Mouse (Mus musculus): ENCODE measurements at regions not wholly inside any gene's neighbourhood (a gene's known extent, or its start where the extent isn't known, plus 50 kb on each side); places are given as distances from the start of the nearest gene placed in this dataset.
A peak's percentile ranks its signal among the peaks of the same experiment; 100 is the strongest.

- TF ChIP-seq CTCF (IDR thresholded peaks at IDR 0.05; ENCODE audit: low read depth) = no peak
- H3K4me2 ChIP-seq (ENCODE audit: low read length) = no peak overlapping the region
- H3K4me3 ChIP-seq (replicated peaks; ENCODE audit: low read depth, low read length) = no peak overlapping the region
- no peaks in the 10 kb centered on the region for H3K27me3 ChIP-seq (ENCODE audit: insufficient read depth, low read length)
- no peaks in the 10 kb centered on the region for H3K4me1 ChIP-seq (replicated peaks; ENCODE audit: insufficient read depth, low read length)
- no peak for ATAC-seq (replicated peaks; ENCODE audit: low FRiP score, low read depth)
- H3K9ac ChIP-seq (ENCODE audit: low read depth, low read length) = no peak overlapping the region
- no peak overlapping the region for H3K27ac ChIP-seq
- no peak for DNase-seq (ENCODE audit: low spot score)
- no peaks in the 10 kb centered on the region for H3K36me3 ChIP-seq (ENCODE audit: insufficient read depth, low read length)
- no peaks in the 10 kb centered on the region for H3K9me3 ChIP-seq (replicated peaks; ENCODE audit: low read length)
Measured at GRCm38 (mm10) chr10:98311403-98311802, 584.8 kb upstream of the C030005K15Rik start.

- Histone ChIP-seq H3K4me3 (replicated peaks; ENCODE audit: low read depth, low read length) (no peak overlapping the region), H3K9ac (ENCODE audit: low read depth, low read length) (no peak overlapping the region), H3K9me3 (replicated peaks; ENCODE audit: low read length) (no peaks in the 10 kb centered on the region), H3K4me1 (replicated peaks; ENCODE audit: insufficient read depth, low read length) (no peaks in the 10 kb centered on the region), H3K36me3 (ENCODE audit: insufficient read depth, low read length) (no peaks in the 10 kb centered on the region), H3K4me2 (ENCODE audit: low read length) (no peak overlapping the region), H3K27ac (no peak overlapping the region), H3K27me3 (ENCODE audit: insufficient read depth, low read length) (no peaks in the 10 kb centered on the region)
- ATAC-seq (replicated peaks; ENCODE audit: low FRiP score, low read depth) (no peak), DNase-seq (ENCODE audit: low spot score) (no peak)
- TF ChIP-seq CTCF (IDR thresholded peaks at IDR 0.05; ENCODE audit: low read depth) = no peak
- WGBS = 71% methylated on average over 2 of the region's 2 CpGs
Measured at GRCm38 (mm10) chr10:98318416-98318815, 591.9 kb upstream of the C030005K15Rik start.

GRCm38 (mm10) chr10:98323846-98324245 lies 590.4 kb upstream of the Atp2b1 start:
- H3K9me3 ChIP-seq (replicated peaks; ENCODE audit: low read length) = no peaks in the 10 kb centered on the region
- ATAC-seq (replicated peaks; ENCODE audit: low FRiP score, low read depth) (no peak), DNase-seq (ENCODE audit: low spot score) (no peak)
- no peak overlapping the region for H3K9ac ChIP-seq (ENCODE audit: low read depth, low read length)
- no peak overlapping the region for H3K27ac ChIP-seq
- no peak overlapping the region for H3K4me2 ChIP-seq (ENCODE audit: low read length)
- TF ChIP-seq CTCF (IDR thresholded peaks at IDR 0.05; ENCODE audit: low read depth) = no peak
- H3K4me3 ChIP-seq (replicated peaks; ENCODE audit: low read depth, low read length) = no peak overlapping the region
- H3K27me3 ChIP-seq (ENCODE audit: insufficient read depth, low read length) = no peaks in the 10 kb centered on the region
- no peaks in the 10 kb centered on the region for H3K36me3 ChIP-seq (ENCODE audit: insufficient read depth, low read length)
- 89% methylated on average over 5 of the region's 5 CpGs for WGBS
- H3K4me1 ChIP-seq (replicated peaks; ENCODE audit: insufficient read depth, low read length) = no peaks in the 10 kb centered on the region

GRCm38 (mm10) chr10:98324591-98324990 lies 589.6 kb upstream of the Atp2b1 start:
- no peak for TF ChIP-seq CTCF (IDR thresholded peaks at IDR 0.05; ENCODE audit: low read depth)
- ATAC-seq (replicated peaks; ENCODE audit: low FRiP score, low read depth) = no peak
- H3K4me3 ChIP-seq (replicated peaks; ENCODE audit: low read depth, low read length) = no peak overlapping the region

GRCm38 (mm10) chr10:98325720-98326119 lies 588.5 kb upstream of the Atp2b1 start:
- no peak for TF ChIP-seq CTCF (IDR thresholded peaks at IDR 0.05; ENCODE audit: low read depth)
- DNase-seq (ENCODE audit: low spot score) (peak; percentile 11), ATAC-seq (replicated peaks; ENCODE audit: low FRiP score, low read depth) (no peak)
- H3K9me3 ChIP-seq (replicated peaks; ENCODE audit: low read length) = no peaks in the 10 kb centered on the region
- no peak overlapping the region for H3K27ac ChIP-seq
- H3K4me3 ChIP-seq (replicated peaks; ENCODE audit: low read depth, low read length) = no peak overlapping the region
- no peaks in the 10 kb centered on the region for H3K36me3 ChIP-seq (ENCODE audit: insufficient read depth, low read length)
- no peak overlapping the region for H3K4me2 ChIP-seq (ENCODE audit: low read length)
- WGBS = 31% methylated on average over 5 of the region's 5 CpGs
- H3K27me3 ChIP-seq (ENCODE audit: insufficient read depth, low read length) = no peaks in the 10 kb centered on the region
- no peak overlapping the region for H3K9ac ChIP-seq (ENCODE audit: low read depth, low read length)
- no peaks in the 10 kb centered on the region for H3K4me1 ChIP-seq (replicated peaks; ENCODE audit: insufficient read depth, low read length)

More at GRCm38 (mm10) chr10:98324591-98324990, 589.6 kb upstream of the Atp2b1 start:
- Histone ChIP-seq H3K9ac (ENCODE audit: low read depth, low read length) (no peak overlapping the region), H3K27me3 (ENCODE audit: insufficient read depth, low read length) (no peaks in the 10 kb centered on the region), H3K4me2 (ENCODE audit: low read length) (no peak overlapping the region), H3K4me1 (replicated peaks; ENCODE audit: insufficient read depth, low read length) (no peaks in the 10 kb centered on the region), H3K9me3 (replicated peaks; ENCODE audit: low read length) (no peaks in the 10 kb centered on the region), H3K36me3 (ENCODE audit: insufficient read depth, low read length) (no peaks in the 10 kb centered on the region), H3K27ac (no peak overlapping the region)
- no peak for DNase-seq (ENCODE audit: low spot score)

- DNase-seq (ENCODE audit: low spot score) (no peak), ATAC-seq (replicated peaks; ENCODE audit: low FRiP score, low read depth) (no peak)
- Histone ChIP-seq H3K27me3 (ENCODE audit: insufficient read depth, low read length) (no peaks in the 10 kb centered on the region), H3K9ac (ENCODE audit: low read depth, low read length) (no peak overlapping the region), H3K9me3 (replicated peaks; ENCODE audit: low read length) (no peaks in the 10 kb centered on the region), H3K36me3 (ENCODE audit: insufficient read depth, low read length) (no peaks in the 10 kb centered on the region), H3K4me1 (replicated peaks; ENCODE audit: insufficient read depth, low read length) (no peaks in the 10 kb centered on the region), H3K27ac (no peak overlapping the region), H3K4me2 (ENCODE audit: low read length) (no peak overlapping the region), H3K4me3 (replicated peaks; ENCODE audit: low read depth, low read length) (no peak overlapping the region)
- TF ChIP-seq CTCF (IDR thresholded peaks at IDR 0.05; ENCODE audit: low read depth) = no peak
- WGBS = 65% methylated on average over 4 of the region's 4 CpGs
Measured at GRCm38 (mm10) chr10:98332682-98333081, 581.5 kb upstream of the Atp2b1 start.

GRCm38 (mm10) chr10:98333411-98334067 lies 580.7 kb upstream of the Atp2b1 start:
- H3K9ac ChIP-seq (ENCODE audit: low read depth, low read length) = no peak overlapping the region
- TF ChIP-seq CTCF (IDR thresholded peaks at IDR 0.05; ENCODE audit: low read depth) = no peak
- H3K9me3 ChIP-seq (replicated peaks; ENCODE audit: low read length) = no peaks in the 10 kb centered on the region
- ATAC-seq (replicated peaks; ENCODE audit: low FRiP score, low read depth) (no peak), DNase-seq (ENCODE audit: low spot score) (no peak)
- no peaks in the 10 kb centered on the region for H3K36me3 ChIP-seq (ENCODE audit: insufficient read depth, low read length)
- 63% methylated on average over 6 of the region's 6 CpGs for WGBS
- no peak overlapping the region for H3K4me3 ChIP-seq (replicated peaks; ENCODE audit: low read depth, low read length)
- H3K4me1 ChIP-seq (replicated peaks; ENCODE audit: insufficient read depth, low read length) = no peaks in the 10 kb centered on the region
- H3K4me2 ChIP-seq (ENCODE audit: low read length) = no peak overlapping the region
- no peak overlapping the region for H3K27ac ChIP-seq
- H3K27me3 ChIP-seq (ENCODE audit: insufficient read depth, low read length) = no peaks in the 10 kb centered on the region
